Mouse (Mus musculus) CD4-positive naive resting alpha-beta T cell, adult 57 days (primary cell): ENCODE results near the gene Pelp1. TPM values are rescaled to one million over a fixed set of nuclear protein-coding genes. Genes with fewer than 3 reads are reported as not detected.

Source experiments
- total RNA-seq: library from RNA; stranded (reverse); gene quantifications from one replicate; pipeline ENCODE4 v1.2.4, GENCODE M21; 2023

The Pelp1 gene
- 27.0 TPM for total RNA-seq

DNA sequence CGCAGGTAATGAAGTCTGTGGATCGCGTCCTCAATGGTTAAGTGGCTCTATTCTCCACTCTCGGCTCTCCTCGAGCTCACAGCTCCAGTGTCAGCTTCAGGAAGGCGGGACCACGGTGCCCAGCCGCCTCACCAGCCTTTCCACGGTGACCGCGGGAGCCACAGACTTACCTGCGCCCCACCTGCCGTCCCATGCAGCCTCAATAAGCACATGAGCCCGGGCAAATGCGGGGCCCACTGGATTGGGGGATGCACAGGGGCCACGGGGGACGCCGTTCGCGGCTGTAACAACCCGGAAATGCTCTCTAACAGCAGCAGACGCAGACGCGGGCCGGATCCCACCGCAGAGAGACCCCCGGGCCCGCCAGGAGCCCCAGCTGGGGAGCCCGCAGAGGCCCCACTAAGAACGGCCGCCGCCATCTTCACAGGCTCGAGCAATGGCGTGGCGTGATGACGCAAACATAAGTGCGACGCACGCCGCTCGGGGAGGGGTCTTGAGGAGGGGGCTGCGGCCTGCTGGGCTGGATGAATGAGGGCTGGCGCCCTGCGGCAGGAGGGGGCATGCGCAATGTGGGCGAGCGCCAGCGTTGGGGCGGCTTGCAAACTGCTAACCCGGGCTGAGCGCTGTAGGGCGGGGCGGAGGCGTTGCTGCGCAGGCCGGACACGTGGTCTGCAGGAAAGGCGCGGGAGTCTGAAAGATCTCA lies at the start of gene Pelp1:
Gene Pelp1, minus strand, starts transcription at position 438 of the 703 bp plus-strand sequence.

DNA sequence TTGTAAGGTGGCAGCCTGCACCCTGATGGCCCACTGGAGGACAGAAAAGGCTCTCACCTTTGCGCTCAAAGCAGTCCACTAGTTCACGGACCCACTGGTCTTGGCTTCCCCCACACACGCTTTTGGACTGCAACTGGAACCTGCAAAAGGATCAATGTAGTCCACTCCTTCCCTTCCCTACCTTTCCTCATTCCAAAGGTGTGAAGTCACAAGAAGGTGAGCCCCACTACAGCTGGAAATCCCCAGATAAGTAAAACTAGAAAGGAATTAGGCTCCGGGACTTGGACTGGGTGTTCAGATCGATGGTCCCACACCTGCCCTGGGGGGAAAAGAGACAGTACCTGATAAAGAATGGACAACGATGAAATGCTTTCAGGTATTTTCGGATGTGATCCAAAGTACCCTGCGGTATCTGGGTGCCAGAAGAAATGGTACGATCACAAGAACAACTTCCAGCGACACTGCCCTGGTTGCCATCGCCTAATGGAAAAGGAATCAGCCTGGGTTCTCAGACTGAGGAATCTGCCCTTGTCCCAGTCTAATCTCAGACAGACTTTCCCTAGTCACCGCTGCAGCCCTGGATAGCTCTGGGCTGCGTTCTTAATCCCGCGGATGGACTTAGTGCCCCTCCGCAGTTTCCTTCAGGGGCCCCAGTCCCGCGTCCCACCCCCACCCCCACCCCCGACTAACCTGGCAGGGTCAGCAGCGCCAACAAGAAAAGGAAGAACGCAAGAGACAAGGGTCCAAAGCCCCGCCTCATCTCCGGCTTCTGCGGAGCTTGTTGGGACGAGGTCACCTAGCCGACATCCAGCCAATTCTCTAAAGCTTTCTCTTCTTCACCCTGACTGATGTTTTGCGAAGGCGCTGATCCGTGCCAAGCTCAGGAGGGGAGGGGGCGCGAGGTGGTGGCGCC lies 49.1 kb upstream of the Pelp1 start, which contains the start of gene Zmynd15:
Gene Zmynd15, plus strand, starts transcription at position 746 of the 913 bp plus-strand sequence.

DNA sequence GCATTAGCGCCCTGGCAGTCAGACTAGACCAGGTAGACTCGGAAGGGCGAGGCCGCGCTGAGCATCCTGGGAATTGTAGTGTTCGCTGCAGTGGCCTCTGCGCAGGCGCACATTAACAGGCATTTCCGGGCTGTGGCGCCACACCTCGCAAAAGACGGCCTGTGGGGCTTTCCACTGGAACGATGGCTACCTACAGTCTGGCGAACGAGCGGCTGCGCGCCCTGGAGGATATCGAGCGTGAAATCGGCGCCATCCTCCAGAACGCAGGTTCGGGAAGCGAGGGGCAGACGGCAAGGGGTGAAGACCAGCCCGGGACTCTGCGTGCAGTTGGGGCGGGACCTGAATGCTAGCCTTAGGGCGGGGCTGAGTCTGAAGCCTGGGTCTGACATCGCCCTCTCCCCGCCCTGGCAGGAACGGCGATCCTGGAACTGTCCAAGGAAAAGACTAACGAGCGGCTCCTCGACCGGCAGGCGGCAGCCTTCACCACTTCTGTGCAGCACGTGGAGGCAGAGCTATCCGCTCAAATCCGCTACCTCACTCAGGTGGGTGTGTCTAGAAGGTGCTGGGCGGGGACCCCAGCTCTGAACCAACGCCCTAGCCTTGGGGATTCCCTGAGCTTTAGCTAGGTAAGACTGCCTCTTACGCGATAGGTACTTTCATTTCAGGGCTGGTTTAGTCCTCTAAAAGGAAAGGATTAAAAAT lies 42.1 kb upstream of the Pelp1 start, which contains the start of gene Med11:
Gene Med11, plus strand, starts transcription at position 123 of the 702 bp plus-strand sequence.

DNA sequence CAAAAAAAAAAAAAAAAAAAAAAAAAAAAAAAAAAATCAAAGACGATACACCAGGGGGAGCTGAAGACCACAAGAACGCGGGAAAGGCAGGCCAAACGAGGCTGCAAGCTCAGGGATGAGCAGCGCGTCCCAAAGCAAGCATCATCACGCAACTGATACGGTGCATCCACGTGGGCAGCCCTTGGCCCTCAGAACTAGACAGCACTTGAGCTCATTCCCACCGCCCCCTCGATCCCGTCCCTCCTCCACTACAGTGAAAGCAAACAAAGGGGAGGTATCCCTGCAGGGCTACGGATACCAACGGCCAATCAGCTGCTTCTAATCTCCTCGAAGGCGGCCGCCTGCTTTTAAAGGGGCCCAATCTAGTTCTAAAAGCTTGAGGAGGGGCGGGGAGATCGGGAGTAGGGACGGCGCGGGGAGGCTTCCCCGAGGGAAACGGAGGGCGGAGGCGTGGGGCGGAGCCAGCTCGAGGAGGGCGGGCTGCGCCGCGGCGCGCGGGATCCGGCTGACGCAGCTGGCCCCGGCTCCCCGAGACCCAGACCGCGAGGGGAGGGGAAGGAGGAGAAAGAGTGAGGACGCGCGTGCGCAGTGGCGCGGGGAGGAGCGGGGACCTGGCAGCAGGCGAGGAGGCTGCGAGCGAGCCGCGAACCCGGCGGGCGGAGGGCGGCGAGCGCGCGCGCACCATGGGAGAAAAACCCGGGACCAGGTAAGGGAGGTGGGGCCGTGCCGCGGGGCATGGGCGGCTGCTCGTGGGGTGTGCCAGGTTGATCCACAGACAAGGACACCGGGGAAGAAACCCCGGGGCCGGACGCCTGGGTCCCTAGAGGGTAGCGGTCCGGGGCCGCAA lies 22.4 kb upstream of the Pelp1 start, which contains the start of gene Arrb2:
Gene Arrb2, plus strand, starts transcription at position 588 of the 847 bp plus-strand sequence.

DNA sequence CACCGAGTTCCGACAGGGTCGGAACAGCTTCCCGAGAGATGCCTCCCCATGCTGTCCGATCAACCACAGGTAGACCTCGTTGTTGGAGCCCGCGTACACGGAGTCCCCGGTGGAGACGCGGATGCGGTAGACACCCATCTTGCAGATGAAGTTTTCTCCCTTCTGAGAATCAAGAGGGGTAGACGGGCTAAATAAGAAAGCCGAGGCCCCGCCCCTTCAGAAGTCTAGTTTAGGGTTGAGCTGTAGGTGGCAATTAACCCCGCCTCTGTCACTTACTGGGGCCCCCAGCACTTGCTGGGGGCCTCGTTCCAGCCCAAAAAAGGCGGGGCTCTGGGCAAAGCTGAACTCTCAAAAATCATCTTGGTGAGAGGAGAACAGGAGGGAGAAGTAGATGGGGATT lies 58.0 kb downstream of the Pelp1 start, which contains the start of gene Alox15:
Gene Alox15, minus strand, starts transcription at position 164 of the 400 bp plus-strand sequence.

Other genes with a start within 250 kb of the Pelp1 start
- not detected for gene Slc16a11, start 197.3 kb downstream of the Pelp1 start, total RNA-seq
- gene Slc16a13, start 189.0 kb downstream of the Pelp1 start, total RNA-seq: 3.4 TPM
- 0.77 TPM for gene Bcl6b, start 180.2 kb downstream of the Pelp1 start, total RNA-seq
- 70.5 TPM for gene 0610010K14Rik, start 172.1 kb downstream of the Pelp1 start, total RNA-seq
- 4.8 TPM for gene Gm21988, start 170.2 kb downstream of the Pelp1 start, total RNA-seq
- 68.2 TPM for gene Rnasek, start 170.2 kb downstream of the Pelp1 start, total RNA-seq
- gene Alox12, start 154.7 kb downstream of the Pelp1 start, total RNA-seq: 1.1 TPM
- not detected for gene Alox12e, start 87.4 kb downstream of the Pelp1 start, total RNA-seq
- gene Alox15, start 58.0 kb downstream of the Pelp1 start, total RNA-seq: 0.68 TPM
- 347 TPM for gene Arrb2, start 22.6 kb upstream of the Pelp1 start, total RNA-seq
- 39.9 TPM for gene Med11, start 41.9 kb upstream of the Pelp1 start, total RNA-seq
- gene Zmynd15, start 49.4 kb upstream of the Pelp1 start, total RNA-seq: 1.1 TPM
- gene Cxcl16, start 50.0 kb upstream of the Pelp1 start, total RNA-seq: 2.3 TPM
- gene Tm4sf5, start 95.2 kb upstream of the Pelp1 start, total RNA-seq: 1.5 TPM
- not detected for gene Vmo1, start 104.6 kb upstream of the Pelp1 start, total RNA-seq
- not detected for gene Gltpd2, start 109.2 kb upstream of the Pelp1 start, total RNA-seq
- gene Psmb6, start 115.3 kb upstream of the Pelp1 start, total RNA-seq: 129 TPM
- not detected for gene Gm40193, start 122.9 kb upstream of the Pelp1 start, total RNA-seq
- 7.3 TPM for gene Pld2, start 130.0 kb upstream of the Pelp1 start, total RNA-seq
- 201 TPM for gene Mink1, start 152.8 kb upstream of the Pelp1 start, total RNA-seq
- gene 4930544D05Rik, start 205.8 kb upstream of the Pelp1 start, total RNA-seq: 1.0 TPM
- gene Chrne, start 209.2 kb upstream of the Pelp1 start, total RNA-seq: 3.2 TPM
- not detected for gene Gp1ba, start 229.1 kb upstream of the Pelp1 start, total RNA-seq
- 233 TPM for gene Rnf167, start 237.2 kb upstream of the Pelp1 start, total RNA-seq
- gene Slc25a11, start 237.4 kb upstream of the Pelp1 start, total RNA-seq: 53.6 TPM
- gene Pfn1, start 244.6 kb upstream of the Pelp1 start, total RNA-seq: 1,552 TPM
- gene Eno3, start 247.2 kb upstream of the Pelp1 start, total RNA-seq: 29.3 TPM